Mouse (Mus musculus) cortical plate, adult 2 months (tissue): ENCODE results near the gene Apoh.

Experiments used
- CTCF ChIP-seq: fragments of 200-500 bp; IDR thresholded peaks from 2 replicates; pipeline ENCODE4 v1.5.1; 2011; ENCODE audit warnings: mild to moderate bottlenecking, control low read depth, low read length; ENCODE audit not compliant: insufficient read depth; ENCODE audit errors: extremely low read depth
- POLR2A ChIP-seq: fragments of 200-500 bp; IDR thresholded peaks from 2 replicates; pipeline ENCODE4 v1.6.1; 2011; ENCODE audit warnings: mild to moderate bottlenecking, low read length, control low read depth; ENCODE audit not compliant: insufficient read depth; ENCODE audit errors: extremely low read depth

GRCm38 (mm10) chr11:108330818-108331217 lies 12.3 kb upstream of the Apoh start:
- TF ChIP-seq CTCF: no peak
- no peak for TF ChIP-seq POLR2A
